Mouse (Mus musculus): ENCODE data around the gene Zdhhc7. TPM values are rescaled to one million over a fixed set of nuclear protein-coding genes. Genes with fewer than 3 reads are reported as not detected.

Gene Zdhhc7
- total and polyA plus RNA-seq, 3 experiments, result 18.3 to 26.3 (median 23.7) TPM

- dilution Hi-C loops (cut with MboI; ENCODE audit: extremely low pct_ligation_motif_present, extremely low pct_unique_long_range_greater_than_20kb, low sequenced_read_pairs), result no loop called here
- in situ Hi-C loops (cut with MboI; ENCODE audit: low pct_ligation_motif_present, low pct_unique_long_range_greater_than_20kb, low sequenced_read_pairs), result no loop called here
Observed at GRCm38 (mm10) chr8:120111382-120111781, 10.1 kb upstream of the Zdhhc7 start.

GRCm38 (mm10) chr8:120110966-120111365, 9.7 kb upstream of the Zdhhc7 start:
- H3K4me3 ChIP-seq (replicated peaks in 1 of 3; ENCODE audit: low read depth in 2 of 3, low read length in 2 of 3, poor library complexity in 1 of 3), result no peak overlapping the region
- H3K27me3 ChIP-seq (replicated peaks), result peaks cover 28% of the 10 kb centered on the region
- in situ Hi-C loops (cut with MboI; ENCODE audit: low pct_ligation_motif_present, low pct_unique_long_range_greater_than_20kb, low sequenced_read_pairs), result no loop called here
- TF ChIP-seq ZNF384 (IDR thresholded peaks at IDR 0.05; ENCODE audit: low read depth, low read length) (no peak), NRF1 (IDR thresholded peaks at IDR 0.05; ENCODE audit: low read depth, low read length) (no peak), E2F4 (IDR thresholded peaks at IDR 0.05; ENCODE audit: insufficient replicate concordance, low read depth, low read length) (no peak), ZC3H11A (IDR thresholded peaks at IDR 0.05; ENCODE audit: low read depth, low read length) (no peak), BHLHE40 (IDR thresholded peaks at IDR 0.05; ENCODE audit: low read depth, low read length) (no peak), UBTF (IDR thresholded peaks at IDR 0.05; ENCODE audit: low read depth, low read length) (no peak), MYC (IDR thresholded peaks at IDR 0.05; ENCODE audit: low read depth, low read length) (no peak), PAX5 (IDR thresholded peaks at IDR 0.05; ENCODE audit: low read length) (no peak)
- no peak overlapping the region for H3K4me2 ChIP-seq (ENCODE audit: insufficient read depth, low read depth, poor library complexity, severe bottlenecking)
- H3K79me2 ChIP-seq (replicated peaks; ENCODE audit: control insufficient read depth, extremely low read depth, insufficient read depth, poor library complexity, severe bottlenecking), result no peaks in the 10 kb centered on the region
- H3K27ac ChIP-seq (ENCODE audit: insufficient read depth, low read depth), result no peak overlapping the region
- H3K9ac ChIP-seq (ENCODE audit: insufficient read depth, low read depth), result no peak overlapping the region
- dilution Hi-C loops (cut with MboI; ENCODE audit: extremely low pct_ligation_motif_present, extremely low pct_unique_long_range_greater_than_20kb, low sequenced_read_pairs), result no loop called here
- no peak for DNase-seq (ENCODE audit: extremely low read depth)
- peaks cover 0 to 3% of the 10 kb centered on the region in 2 experiments for H3K36me3 ChIP-seq (replicated peaks in 1 of 2; ENCODE audit: control insufficient read depth in 1 of 2, insufficient read depth in 1 of 2, low read length in 1 of 2)
- peaks cover 15% of the 10 kb centered on the region for H3K9me3 ChIP-seq (replicated peaks; ENCODE audit: low read length)
- H3K4me1 ChIP-seq (ENCODE audit: control insufficient read depth in 1 of 2, insufficient read depth in 2 of 2), result peaks cover 5 to 6% of the 10 kb centered on the region in 2 experiments; a peak in 3 of 4 replicates

More at GRCm38 (mm10) chr8:120111382-120111781, 10.1 kb upstream of the Zdhhc7 start:
- H3K4me1 ChIP-seq (ENCODE audit: control insufficient read depth in 1 of 2, insufficient read depth in 2 of 2), result peaks cover 5 to 6% of the 10 kb centered on the region in 2 experiments; a peak in 3 of 4 replicates
- H3K79me2 ChIP-seq (replicated peaks; ENCODE audit: control insufficient read depth, extremely low read depth, insufficient read depth, poor library complexity, severe bottlenecking), result no peaks in the 10 kb centered on the region
- H3K27ac ChIP-seq (ENCODE audit: insufficient read depth, low read depth), result no peak overlapping the region
- peaks cover 0 to 2% of the 10 kb centered on the region in 2 experiments for H3K36me3 ChIP-seq (replicated peaks in 1 of 2; ENCODE audit: control insufficient read depth in 1 of 2, insufficient read depth in 1 of 2, low read length in 1 of 2)
- peaks cover 32% of the 10 kb centered on the region for H3K27me3 ChIP-seq (replicated peaks)
- no peak overlapping the region for H3K9ac ChIP-seq (ENCODE audit: insufficient read depth, low read depth)
- no peak overlapping the region for H3K4me2 ChIP-seq (ENCODE audit: insufficient read depth, low read depth, poor library complexity, severe bottlenecking)
- no peak for DNase-seq (ENCODE audit: extremely low read depth)
- H3K9me3 ChIP-seq (replicated peaks; ENCODE audit: low read length), result peaks cover 18% of the 10 kb centered on the region
- TF ChIP-seq TBP (conservative IDR thresholded peaks at IDR 0.05; ENCODE audit: low read depth, low read length) (no peak), BHLHE40 (IDR thresholded peaks at IDR 0.05; ENCODE audit: low read depth, low read length) (no peak), TCF12 (IDR thresholded peaks at IDR 0.05; ENCODE audit: low read depth, low read length) (no peak), MAX (IDR thresholded peaks at IDR 0.05; ENCODE audit: low read length) (no peak), NRF1 (IDR thresholded peaks at IDR 0.05; ENCODE audit: low read depth, low read length) (no peak), SIN3A (IDR thresholded peaks at IDR 0.05; ENCODE audit: low read length) (no peak), SMC3 (IDR thresholded peaks at IDR 0.05; ENCODE audit: low read depth, low read length) (no peak), MAZ (IDR thresholded peaks at IDR 0.05; ENCODE audit: low read depth, low read length) (no peak), NELFE (IDR thresholded peaks at IDR 0.05; ENCODE audit: low read depth, low read length) (no peak), IRF4 (IDR thresholded peaks at IDR 0.05; ENCODE audit: low read depth, low read length) (no peak), CTCF (conservative IDR thresholded peaks at IDR 0.05 in 1 of 2, IDR thresholded peaks at IDR 0.05 in 1 of 2; ENCODE audit: low read depth in 2 of 2, low read length in 2 of 2) (no peak), RCOR1 (conservative IDR thresholded peaks at IDR 0.05; ENCODE audit: low read depth, low read length) (no peak), EP300 (IDR thresholded peaks at IDR 0.05; ENCODE audit: low read length) (no peak)
- no peak overlapping the region for H3K4me3 ChIP-seq (replicated peaks in 1 of 3; ENCODE audit: low read depth in 2 of 3, low read length in 2 of 3, poor library complexity in 1 of 3)

All from CH12.LX (cell line).